Mouse (Mus musculus) embryonic fibroblast, embryonic 13.5 days (primary cell): ENCODE results near the gene Anapc15-ps.

ENCODE experiments used
- CTCF ChIP-seq: IDR thresholded peaks from 2 replicates; pipeline ENCODE4 v1.5.1; 2011; ENCODE audit warnings: mild to moderate bottlenecking, control low read depth, low read length, moderate library complexity, borderline replicate concordance; ENCODE audit not compliant: insufficient read depth
- POLR2A ChIP-seq: IDR thresholded peaks from 2 replicates; pipeline ENCODE4 v1.6.1; 2011; ENCODE audit warnings: low read depth, mild to moderate bottlenecking, control low read depth, low read length, moderate library complexity

GRCm38 (mm10) chr10:95666791-95667190 lies 6.5 kb downstream of the Anapc15-ps start:
- TF ChIP-seq CTCF (no peak), POLR2A (no peak)
